Mouse (Mus musculus): Measurements from ENCODE around the gene Opn1sw.

The Opn1sw gene

GRCm38 (mm10) chr6:29326961-29327360 is 61.3 kb downstream of the Opn1sw start:
- DNase-seq, result no peak

Data from right cerebral cortex, postnatal 25 days (tissue).